Mouse (Mus musculus) spleen, adult 2 months (tissue): ENCODE results near the gene Scaf8.

Experiments
- CTCF ChIP-seq: fragments of 200-500 bp; IDR thresholded peaks from 2 replicates; pipeline ENCODE4 v1.5.1; 2011; ENCODE audit warnings: mild to moderate bottlenecking, inconsistent platforms; ENCODE audit not compliant: insufficient read depth, insufficient read length, insufficient replicate concordance; ENCODE audit errors: extremely low read depth
- POLR2A ChIP-seq: fragments of 200-500 bp; IDR thresholded peaks from 2 replicates; pipeline ENCODE4 v1.6.1; 2011; ENCODE audit warnings: low read depth, low read length, inconsistent platforms

DNA sequence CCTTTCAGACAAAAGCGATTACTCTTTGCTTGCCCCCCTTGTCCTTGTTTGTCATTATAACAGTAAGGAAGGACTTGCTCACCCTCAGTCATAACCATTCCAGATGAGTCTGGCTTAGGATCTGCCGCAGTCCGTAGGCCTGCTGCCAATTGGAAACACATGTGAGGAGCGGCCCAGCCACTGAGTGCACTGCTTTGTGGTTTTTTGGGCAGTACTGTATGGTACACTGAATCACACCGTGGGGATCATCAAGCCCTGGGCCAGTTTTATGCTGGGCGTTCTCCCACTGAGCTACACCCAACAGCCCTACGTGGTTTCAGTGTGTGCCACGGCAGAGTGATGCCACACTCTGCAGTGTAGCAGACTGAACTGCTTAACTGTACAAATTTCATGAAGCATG lies 85.6 kb downstream of the Scaf8 start:
- TF ChIP-seq CTCF (no peak), POLR2A (no peak)
